Mouse (Mus musculus) heart, postnatal 36 days (tissue): Measurements from ENCODE around the gene Iqch. TPM values are rescaled to one million over a fixed set of nuclear protein-coding genes. Genes with fewer than 3 reads are reported as not detected.

Experiments
- DNase-seq, 2 experiments: peaks; one replicate each; pipeline ENCODE4 v3.0.0; 2021 to 2022
- intact Hi-C: fragments of 180-260 bp; cut with DNase I; formaldehyde crosslinking; loops from one replicate; pipeline ENCODE4 v1.15.1; 2025
- total RNA-seq, 2 experiments: library from RNA; stranded (reverse); gene quantifications; 2 replicates each; pipeline ENCODE4 v1.2.3; 2021

The Iqch gene
- total RNA-seq: not detected

DNA sequence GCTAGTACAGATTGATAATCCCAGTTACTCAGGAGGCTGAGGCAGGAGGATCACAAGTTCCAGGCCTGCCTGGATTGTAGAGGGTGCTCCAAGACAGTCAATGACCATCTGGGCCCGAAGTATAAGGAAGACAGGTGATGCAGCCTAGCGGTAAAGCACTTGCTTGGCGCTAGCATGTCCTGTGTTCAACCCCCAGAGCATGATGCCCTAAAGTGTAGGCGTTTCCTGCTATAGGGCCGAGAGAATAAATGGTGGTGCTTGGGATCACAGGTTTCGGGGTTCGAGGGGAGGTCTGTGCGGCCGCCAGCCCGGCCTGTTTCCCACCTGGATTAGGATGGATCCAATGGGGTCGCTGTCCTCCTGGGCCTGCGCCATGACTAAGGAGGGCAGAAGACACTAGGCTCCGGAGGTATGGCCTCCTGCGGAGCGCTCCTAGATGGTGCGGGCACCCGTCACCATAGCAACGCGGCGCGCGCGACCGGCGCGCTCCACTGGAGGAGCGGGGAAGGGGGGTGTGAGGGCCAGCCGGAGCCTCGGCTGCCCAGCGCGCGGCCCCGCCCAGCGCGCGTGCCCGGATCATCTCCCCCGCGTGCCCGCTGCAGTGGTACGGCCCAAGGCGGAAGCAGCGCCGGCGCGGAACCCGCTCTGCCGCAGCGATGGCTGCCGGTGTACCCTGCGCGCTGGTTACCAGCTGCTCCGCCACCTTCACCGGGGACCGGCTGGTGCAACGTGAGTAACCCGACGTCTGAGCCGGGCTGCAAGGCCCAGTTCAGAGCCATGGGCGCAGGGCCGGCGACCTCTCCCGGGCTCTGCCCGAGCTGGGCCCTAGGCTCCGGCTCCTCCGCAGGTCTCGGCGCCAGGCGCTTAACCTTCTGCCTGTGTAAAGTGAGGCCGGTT, at the start of gene Iqch, which contains the start of gene Aagab:
Gene Iqch, minus strand, starts transcription at position 451 of the 897 bp plus-strand sequence.
Gene Aagab, plus strand, starts transcription at position 618 of the 897 bp plus-strand sequence.
- DNase-seq: peak; percentile 95 to 96
- intact Hi-C loops: loop anchor here (5.0 to 10.0 kb wide), 2 partner anchors 155 to 423 kb away; partner anchors contain the start of genes Smad3 and Smad6

GRCm38 (mm10) chr9:63651594-63651993, 49.3 kb upstream of the Iqch start:
- intact Hi-C loops: loop anchor here (2.0 to 5.0 kb wide), 2 partner anchors 56 to 105 kb away; partner anchors contain the start of gene Smad3
- no peak for DNase-seq

DNA sequence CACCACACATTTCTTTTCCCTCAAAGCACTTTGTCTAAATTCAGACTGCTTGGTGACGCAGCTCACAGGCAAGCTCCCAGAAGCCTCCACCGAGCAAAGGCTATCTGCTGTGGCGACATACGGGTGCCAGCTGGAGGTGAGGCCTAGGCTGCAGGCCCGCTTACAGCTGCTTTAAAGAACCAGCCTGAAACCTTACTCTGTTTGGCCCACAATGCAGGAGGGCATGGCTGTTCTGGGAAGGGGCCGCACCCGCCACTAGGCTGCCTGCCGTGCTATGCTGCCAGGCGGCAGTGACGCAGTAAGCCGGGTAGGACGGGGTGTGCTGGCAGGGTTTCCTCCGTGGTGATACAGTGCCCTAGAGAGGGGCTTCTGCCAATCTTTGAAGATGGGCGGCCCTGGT, 48.6 kb upstream of the Iqch start:
- intact Hi-C loops: loop anchor here (1.0 to 5.0 kb wide), 3 partner anchors 56 to 193 kb away; partner anchors contain the start of gene Smad3
- DNase-seq: peak; percentile 61 to 63

DNA sequence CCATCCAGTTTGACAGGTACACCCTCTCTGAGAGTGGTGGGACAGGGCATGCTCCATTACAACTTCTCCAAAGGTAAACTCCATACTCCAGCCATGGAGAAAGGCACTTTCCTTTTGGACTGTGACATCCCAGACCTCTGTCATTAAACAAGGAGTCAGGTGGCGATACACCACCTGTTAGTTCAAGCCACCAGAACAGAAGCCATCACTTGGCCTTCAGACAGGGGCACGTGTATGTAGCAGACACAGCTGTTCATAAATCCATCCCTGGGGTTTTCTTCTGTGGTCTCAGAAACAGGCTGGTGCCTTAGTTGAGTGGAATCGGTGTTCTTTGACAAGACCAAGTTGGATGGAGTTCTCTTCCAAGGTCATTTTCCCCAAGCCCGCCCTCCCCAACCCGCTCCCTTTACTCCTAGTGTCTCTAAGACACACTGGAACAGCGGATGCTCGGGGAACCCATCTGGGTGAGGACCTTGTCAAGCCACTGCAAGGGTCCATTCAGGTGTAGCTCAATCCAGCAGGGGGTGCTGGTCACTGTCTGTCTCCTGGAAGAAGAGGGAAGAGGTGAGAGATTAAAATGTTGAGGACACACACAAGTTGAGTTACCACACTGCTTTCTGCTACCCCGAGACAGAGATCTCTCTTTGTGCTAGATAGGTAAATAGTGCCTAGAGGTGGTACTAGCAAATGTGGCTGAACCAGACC, 47.7 kb upstream of the Iqch start:
- DNase-seq: no peak
- intact Hi-C loops: loop anchor here (1.0 to 5.0 kb wide), 3 partner anchors 57 to 194 kb away; partner anchors contain the start of gene Smad3

- intact Hi-C loops: no loop called here
- DNase-seq: no peak
Observed at GRCm38 (mm10) chr9:63648520-63648918, 46.2 kb upstream of the Iqch start.

GRCm38 (mm10) chr9:63647581-63648519, 45.6 kb upstream of the Iqch start:
- DNase-seq: no peak
- intact Hi-C loops: no loop called here

- intact Hi-C loops: no loop called here
- DNase-seq: no peak
Observed at GRCm38 (mm10) chr9:63645084-63645483, 42.8 kb upstream of the Iqch start.

- DNase-seq: no peak
- intact Hi-C loops: no loop called here
Observed at GRCm38 (mm10) chr9:63644011-63644410, 41.7 kb upstream of the Iqch start.

DNA sequence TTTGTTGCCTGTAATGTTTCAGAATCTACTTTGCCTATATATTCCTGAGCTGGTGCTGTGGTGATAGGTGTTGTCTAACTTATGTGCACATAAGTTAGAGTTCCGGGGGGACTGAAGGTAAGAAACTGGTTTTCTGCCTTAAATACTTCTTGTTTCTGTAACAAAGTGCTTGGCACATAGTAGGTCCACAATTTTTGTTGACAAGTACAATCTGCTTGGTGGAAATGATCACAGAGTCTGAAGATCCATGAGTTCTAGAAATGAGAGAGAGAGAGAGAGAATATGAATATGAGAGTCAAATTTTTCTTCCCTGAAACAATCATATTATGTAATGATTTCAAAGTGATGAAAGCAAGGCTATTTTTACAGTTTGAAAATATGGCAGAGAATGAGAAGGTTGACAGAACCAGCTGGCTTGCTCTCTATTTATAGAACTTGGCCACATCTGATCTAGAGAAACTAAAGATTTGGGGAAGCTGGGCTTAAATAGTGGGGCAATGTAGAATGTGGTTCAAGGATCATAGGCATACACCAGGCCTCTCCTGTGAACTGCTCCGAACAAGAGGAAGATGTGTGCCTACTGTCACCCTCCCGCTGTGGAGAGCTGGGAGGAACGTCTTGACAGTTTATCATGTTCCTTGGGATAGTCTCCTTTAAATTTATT, 39.8 kb upstream of the Iqch start:
- intact Hi-C loops: no loop called here

DNA sequence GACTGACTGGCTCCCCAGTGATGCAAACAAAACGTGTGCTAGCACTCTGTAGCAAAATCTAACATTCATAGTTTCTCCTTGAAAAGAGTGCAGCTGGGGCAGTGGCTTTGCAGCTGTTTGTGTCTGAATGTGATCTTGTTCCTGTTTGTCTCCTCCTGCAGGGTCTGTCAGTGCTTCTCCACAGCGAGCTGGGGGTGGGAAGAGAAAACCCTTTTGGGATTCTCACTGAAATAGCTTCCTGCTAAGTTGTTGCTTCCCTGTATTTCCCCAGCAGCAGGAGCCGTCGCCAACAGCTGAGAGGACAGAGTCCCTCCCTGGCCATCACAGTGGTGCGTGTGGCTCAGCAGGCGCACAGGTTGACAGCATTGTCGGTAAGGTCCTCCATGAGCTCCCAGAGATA, 33.8 kb upstream of the Iqch start:
- intact Hi-C loops: no loop called here
- no peak for DNase-seq

More for the DNA sequence above, 39.8 kb upstream of the Iqch start:
- no peak for DNase-seq

DNA sequence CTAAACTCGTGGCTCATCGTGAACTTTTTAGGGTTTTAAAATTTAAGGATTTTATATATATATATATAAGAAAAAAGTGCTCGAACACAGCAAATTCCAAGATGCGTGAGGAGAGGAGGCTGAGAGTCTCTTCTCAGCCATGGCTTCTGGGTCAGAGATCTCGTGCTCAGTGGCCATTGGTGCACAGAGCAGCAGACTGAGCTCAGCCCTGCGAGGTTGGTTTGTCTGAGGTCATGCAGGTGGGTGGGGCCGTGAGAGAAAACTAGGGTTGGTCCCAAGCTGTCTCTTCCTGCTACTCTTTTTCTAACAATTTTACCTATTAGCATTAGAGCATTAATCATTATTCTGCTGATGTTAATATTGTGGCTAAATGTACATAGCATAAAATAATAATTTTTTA, 31.0 kb upstream of the Iqch start:
- intact Hi-C loops: loop anchor here (2.0 kb wide), 1 partner anchor 211 kb away; no protein-coding TSS in a partner anchor
- DNase-seq: no peak

DNA sequence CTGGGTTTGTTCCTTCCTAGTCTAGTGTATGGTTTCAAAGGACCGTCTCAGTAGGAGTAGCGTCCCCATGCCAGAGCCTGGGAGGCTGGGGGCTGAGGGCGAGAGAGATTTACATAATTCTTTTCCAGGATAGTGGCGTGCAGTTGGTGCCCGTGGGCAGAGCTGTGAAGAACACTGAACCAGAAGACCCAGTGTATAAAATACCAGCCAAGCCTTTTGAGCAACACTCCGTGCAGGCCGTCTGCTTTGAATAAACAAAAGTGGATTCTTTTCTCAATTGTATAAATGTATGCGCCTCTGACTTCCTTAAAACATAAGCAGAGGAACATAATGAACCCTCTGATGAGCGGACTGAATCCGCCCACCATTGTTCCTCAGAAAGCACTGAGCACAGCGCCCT, 30.6 kb upstream of the Iqch start:
- DNase-seq: no peak
- intact Hi-C loops: loop anchor here (2.0 kb wide), 1 partner anchor 212 kb away; no protein-coding TSS in a partner anchor

DNA sequence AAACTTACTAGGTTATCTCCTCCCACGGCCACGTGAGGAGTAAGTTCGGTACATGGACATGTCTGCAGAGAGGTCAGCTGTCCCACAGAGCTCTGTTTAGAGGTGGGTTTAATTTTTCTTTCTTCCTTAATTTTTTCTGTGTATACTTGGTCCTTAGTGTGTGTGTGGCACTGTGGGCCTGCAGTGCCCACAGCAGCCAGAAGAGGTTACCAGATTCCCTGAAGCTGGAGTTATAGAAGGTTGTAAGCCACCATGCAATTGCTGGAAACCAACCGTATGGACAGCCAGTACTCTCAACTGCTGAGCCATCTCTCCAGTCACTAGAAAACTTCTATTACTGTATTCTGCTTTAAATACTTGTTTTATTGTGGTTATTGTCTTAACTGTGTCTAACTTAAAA, 29.8 kb upstream of the Iqch start:
- DNase-seq: no peak
- intact Hi-C loops: loop anchor here (2.0 kb wide), 1 partner anchor 213 kb away; no protein-coding TSS in a partner anchor

GRCm38 (mm10) chr9:63625090-63625756, 22.9 kb upstream of the Iqch start:
- intact Hi-C loops: no loop called here
- DNase-seq: no peak

DNA sequence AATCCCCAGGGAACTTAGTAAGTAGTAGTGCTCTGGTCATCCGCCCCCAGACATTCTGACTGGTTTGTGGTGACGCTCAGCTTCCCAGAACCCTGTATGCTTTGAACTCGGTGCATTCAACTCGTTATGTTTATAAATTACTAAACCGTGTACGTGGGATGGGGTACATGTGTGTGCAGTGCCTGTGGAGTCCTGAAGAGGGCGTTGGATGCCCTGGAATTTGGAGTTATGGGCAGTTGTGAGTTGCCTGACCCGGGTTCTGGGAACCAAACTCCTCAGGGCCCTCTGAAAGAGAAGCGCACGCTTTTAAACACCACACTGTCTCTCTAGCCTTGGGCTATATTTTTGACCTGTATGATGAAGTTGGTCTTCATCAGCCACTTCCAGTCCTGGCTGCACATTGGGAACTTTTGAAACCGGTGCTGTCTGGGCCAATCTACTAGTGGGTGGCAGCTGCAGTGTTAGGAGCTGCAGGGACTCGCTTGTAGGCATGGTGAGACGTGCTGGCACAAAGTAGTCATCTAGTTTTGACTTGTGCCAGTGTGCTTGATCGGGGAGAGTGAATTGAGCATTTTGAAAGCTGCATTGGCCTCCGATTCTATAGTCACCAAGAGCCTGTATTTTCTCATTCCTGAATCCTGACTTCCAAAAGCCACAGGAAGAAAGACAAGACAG, 21.7 kb upstream of the Iqch start:
- intact Hi-C loops: no loop called here
- DNase-seq: no peak

GRCm38 (mm10) chr9:63617967-63618366, 15.7 kb upstream of the Iqch start:
- intact Hi-C loops: no loop called here
- no peak for DNase-seq

DNA sequence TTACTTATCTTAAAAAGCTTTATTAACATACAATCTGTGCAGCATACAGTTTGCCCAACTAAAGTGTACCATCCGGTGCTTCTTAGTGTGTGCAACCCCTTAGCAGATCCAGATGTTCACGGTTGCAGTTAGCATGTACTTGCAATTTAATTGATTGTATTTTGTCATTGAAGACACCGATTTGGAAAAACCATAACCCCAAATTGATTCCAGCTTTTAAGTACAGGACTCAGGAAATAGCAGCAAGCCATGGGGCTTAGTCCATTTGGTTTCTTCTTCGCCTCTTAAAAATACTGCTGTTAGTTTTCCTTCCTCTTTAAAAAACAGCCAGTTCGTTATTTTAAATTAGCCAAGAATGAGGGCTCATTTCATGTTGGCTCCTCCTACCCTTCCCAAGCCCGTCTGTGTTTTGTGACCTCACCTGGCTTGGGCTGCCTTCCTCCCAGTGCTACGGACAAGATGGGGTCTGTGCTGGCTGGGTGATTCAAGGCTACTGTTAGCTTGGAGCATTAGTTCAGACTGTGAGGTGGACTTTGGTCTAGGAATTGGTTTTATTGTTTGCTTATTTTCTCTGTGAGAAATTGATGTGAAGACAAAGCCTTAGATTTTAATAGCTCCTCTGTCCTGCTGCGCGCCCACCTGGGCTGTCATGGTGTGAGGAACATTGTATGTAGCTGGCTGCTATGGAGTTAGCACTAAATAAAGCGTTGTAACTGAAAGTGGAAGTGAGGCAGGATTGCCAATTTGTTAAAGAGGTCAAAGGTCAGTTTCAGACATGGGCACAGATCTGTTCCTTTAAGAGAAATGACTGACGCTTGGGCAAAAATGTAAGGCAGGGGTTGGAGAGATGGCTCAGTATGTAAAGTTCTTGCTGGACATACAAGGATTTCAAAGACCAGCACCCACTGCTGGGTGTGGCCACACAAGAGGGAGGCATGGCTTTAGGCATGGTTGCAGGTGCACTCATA, 12.0 kb upstream of the Iqch start:
- intact Hi-C loops: loop anchor here (5.0 kb wide), 1 partner anchor 477 kb away; no protein-coding TSS in a partner anchor

More for the DNA sequence above, 12.0 kb upstream of the Iqch start:
- no peak for DNase-seq
